Mouse (Mus musculus) forebrain, postnatal 0 days (tissue): Measurements from ENCODE around the gene Vmn2r31. TPM values are rescaled to one million over a fixed set of nuclear protein-coding genes. Genes with fewer than 3 reads are reported as not detected.
"Not testable (repeated sequence)": the region's sequence is repeated elsewhere in the genome, so short reads cannot be mapped to it uniquely, and the experiment has no call there.

ENCODE experiments used
- ATAC-seq: fragments of 200-750 bp; cut with Nextera tagmentation; 2 replicates; pipeline ENCODE4 v1.8.0; 2017; ENCODE audit warnings: mild to moderate bottlenecking, moderate library complexity
- DNase-seq: peaks from one replicate; pipeline ENCODE4 v3.0.0-alpha.2; 2015
- H3K27ac ChIP-seq: fragments of 300-500 bp; sonication (generic); 2 replicates; pipeline ENCODE4 v1.5.1; 2014; ENCODE audit warnings: low read depth, mild to moderate bottlenecking, antibody characterized with exemption, low read length, moderate library complexity, mixed read lengths
- H3K27me3 ChIP-seq: fragments of 300-500 bp; sonication (generic); 2 replicates; pipeline ENCODE4 v1.6.1; 2014; ENCODE audit warnings: mild to moderate bottlenecking, low read length, mixed read lengths; ENCODE audit not compliant: insufficient read depth
- H3K36me3 ChIP-seq: fragments of 300-500 bp; sonication (generic); 2 replicates; pipeline ENCODE4 v1.6.1; 2014; ENCODE audit warnings: mild to moderate bottlenecking, moderate library complexity; ENCODE audit not compliant: insufficient read depth
- H3K4me1 ChIP-seq: fragments of 300-500 bp; sonication (generic); 2 replicates; pipeline ENCODE4 v1.6.1; 2014; ENCODE audit warnings: antibody characterized with exemption; ENCODE audit not compliant: insufficient read depth
- H3K4me2 ChIP-seq: fragments of 300-500 bp; sonication (generic); 2 replicates; pipeline ENCODE4 v1.6.1; 2014; ENCODE audit warnings: low read depth, mild to moderate bottlenecking, moderate library complexity
- H3K4me3 ChIP-seq: fragments of 300-500 bp; sonication (generic); 2 replicates; pipeline ENCODE4 v1.5.1; 2014; ENCODE audit warnings: low read depth, low read length, mixed read lengths
- H3K9ac ChIP-seq: fragments of 300-500 bp; sonication (generic); 2 replicates; pipeline ENCODE4 v1.6.1; 2014; ENCODE audit warnings: mild to moderate bottlenecking
- H3K9me3 ChIP-seq: fragments of 300-500 bp; sonication (generic); 2 replicates; pipeline ENCODE4 v1.6.1; 2016; ENCODE audit warnings: low read length
- WGBS: fragments of 180-500 bp; shearing (Covaris S2); extraction: QIAGEN DNeasy Blood & Tissue Kit; methylation state at CpG from one replicate; pipeline ENCODE4 v1.1.7; 2014; 5-methylcytosine and 5-hydroxymethylcytosine counted together
- polyA plus RNA-seq: library from polyadenylated mRNA; unstranded; fragments of >200 nt; fragmentation: Nextera tagmentation; extraction: Ambion mirVana; gene quantifications from 2 replicates; pipeline ENCODE4 v1.2.1, GENCODE M21; 2015
- total RNA-seq: library from RNA; depleted of rRNA; stranded (reverse); fragments of >200 nt; gene quantifications from 2 replicates; pipeline ENCODE4 v1.2.3, GENCODE M21; 2014; rRNA removed

The Vmn2r31 gene
- not detected in 2 replicates for total RNA-seq
- not detected in 2 replicates for polyA plus RNA-seq

DNA sequence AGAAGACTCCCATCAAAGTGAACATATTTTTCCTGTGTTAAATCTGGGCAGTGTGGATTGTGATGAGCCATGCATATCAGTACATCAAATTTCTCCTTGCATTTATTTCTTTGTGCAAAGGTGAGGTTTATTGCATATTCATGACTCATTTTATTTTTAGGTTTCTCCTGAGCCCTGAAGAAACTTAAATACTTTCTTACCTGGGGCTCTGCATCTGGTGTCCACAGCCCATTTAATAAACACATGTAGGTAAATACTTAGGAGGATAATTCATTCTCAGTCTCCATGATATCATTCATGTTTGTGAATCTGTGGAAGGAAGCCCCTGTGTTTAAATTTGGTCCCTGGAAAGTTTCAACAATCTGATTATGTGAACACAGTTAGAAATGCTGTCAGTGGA is at the start of gene Vmn2r31:
Gene Vmn2r31, minus strand, starts transcription at position 101 of the 400 bp plus-strand sequence.
- not testable (repeated sequence) for DNase-seq, H3K9me3 ChIP-seq, H3K4me2 ChIP-seq, H3K27me3 ChIP-seq, H3K36me3 ChIP-seq, H3K4me3 ChIP-seq, H3K27ac ChIP-seq, ATAC-seq, H3K9ac ChIP-seq, H3K4me1 ChIP-seq

- not testable (repeated sequence) for H3K27me3 ChIP-seq, H3K4me2 ChIP-seq, H3K4me1 ChIP-seq, ATAC-seq, H3K36me3 ChIP-seq, H3K4me3 ChIP-seq, H3K27ac ChIP-seq, DNase-seq, H3K9ac ChIP-seq, H3K9me3 ChIP-seq
- 53% methylated on average over 12 of the region's 12 CpGs for WGBS
Measured at GRCm38 (mm10) chr7:7374431-7374830, 25.1 kb downstream of the Vmn2r31 start, which contains the start of gene Gm45783. Gene Gm45783 (minus strand): TSS chr7:7374573.

GRCm38 (mm10) chr7:7337509-7337908 is 62.0 kb downstream of the Vmn2r31 start, which contains the start of gene Vmn2r30:
Gene Vmn2r30 (minus strand): TSS chr7:7337609.
- H3K4me1 ChIP-seq, H3K4me3 ChIP-seq, ATAC-seq, H3K4me2 ChIP-seq, DNase-seq, H3K27ac ChIP-seq, H3K27me3 ChIP-seq, H3K9me3 ChIP-seq, H3K9ac ChIP-seq, H3K36me3 ChIP-seq: not testable (repeated sequence)
- WGBS = no CpG with 5 or more reads among the region's 1 CpGs

Other genes starting within 250 kb of the Vmn2r31 start
- gene Zfp418, start 228.4 kb downstream of the Vmn2r31 start, total RNA-seq = 4.8 and 6.3 TPM in 2 replicates
- 0.79 and 0.98 TPM in 2 replicates for gene Zfp418, start 228.4 kb downstream of the Vmn2r31 start, polyA plus RNA-seq
- 9.3 and 11.5 TPM in 2 replicates for gene Zfp772, start 189.7 kb downstream of the Vmn2r31 start, total RNA-seq
- 4.5 and 6.3 TPM in 2 replicates for gene Zfp772, start 189.7 kb downstream of the Vmn2r31 start, polyA plus RNA-seq
- gene Vmn2r29, start 152.4 kb downstream of the Vmn2r31 start, total RNA-seq = 1.7 and 2.3 TPM in 2 replicates
- 0.42 and 1.2 TPM in 2 replicates for gene Vmn2r29, start 152.4 kb downstream of the Vmn2r31 start, polyA plus RNA-seq
- 6.1 and 8.7 TPM in 2 replicates for gene Gm45844, start 121.4 kb downstream of the Vmn2r31 start, total RNA-seq
- gene Gm45844, start 121.4 kb downstream of the Vmn2r31 start, polyA plus RNA-seq = 6.8 and 9.2 TPM in 2 replicates
- 171 and 175 TPM in 2 replicates for gene Clcn4, start 98.9 kb downstream of the Vmn2r31 start, total RNA-seq
- gene Clcn4, start 98.9 kb downstream of the Vmn2r31 start, polyA plus RNA-seq = 185 and 231 TPM in 2 replicates
- not detected in 2 replicates for gene Vmn2r30, start 62.1 kb downstream of the Vmn2r31 start, total RNA-seq
- gene Vmn2r30, start 62.1 kb downstream of the Vmn2r31 start, polyA plus RNA-seq = not detected in 2 replicates
- not detected in 2 replicates for gene Gm45783, start 25.1 kb downstream of the Vmn2r31 start, total RNA-seq
- gene Gm45783, start 25.1 kb downstream of the Vmn2r31 start, polyA plus RNA-seq = not detected in 2 replicates
- not detected in 2 replicates for gene Vmn2r32, start 80.3 kb upstream of the Vmn2r31 start, total RNA-seq
- not detected in 2 replicates for gene Vmn2r32, start 80.3 kb upstream of the Vmn2r31 start, polyA plus RNA-seq
- not detected in 2 replicates for gene Vmn2r33, start 167.1 kb upstream of the Vmn2r31 start, total RNA-seq
- not detected in 2 replicates for gene Vmn2r33, start 167.1 kb upstream of the Vmn2r31 start, polyA plus RNA-seq